Mouse (Mus musculus) liver, embryonic 14.5 days (tissue): ENCODE measurements around the gene Gja5.

Experiments
- CTCF ChIP-seq: IDR thresholded peaks from 2 replicates; pipeline ENCODE4 v1.5.1; 2016; ENCODE audit warnings: antibody characterized with exemption, low read depth, control low read depth
- EP300 ChIP-seq: IDR thresholded peaks from 2 replicates; pipeline ENCODE4 v1.6.1; 2016; ENCODE audit warnings: antibody characterized with exemption, low read depth

DNA sequence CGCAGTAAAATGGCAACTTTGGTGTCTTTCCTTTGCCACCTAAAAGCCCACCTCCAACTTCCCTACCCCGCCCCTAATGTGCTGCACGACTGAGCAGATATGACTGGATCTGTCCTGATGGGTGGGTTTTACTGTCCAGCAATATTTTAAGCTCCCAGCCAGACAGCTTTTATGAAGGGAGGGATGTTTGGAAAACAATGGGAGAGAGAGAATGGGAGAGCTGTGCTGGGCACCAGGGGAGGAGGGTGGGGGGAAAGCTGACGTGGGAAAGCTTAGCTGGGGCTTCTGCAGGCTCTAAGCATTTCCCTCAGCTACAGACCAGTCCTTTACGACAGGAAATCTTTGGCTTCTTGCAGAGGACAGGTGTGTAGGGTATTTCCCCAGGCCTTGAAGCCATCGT lies 21.4 kb downstream of the Gja5 start, which contains the start of gene Gja8:
- no peak for TF ChIP-seq CTCF
- TF ChIP-seq EP300, result no peak
